Comparison of ENCODE assay signal across 8 mouse cellular contexts in genomic region chr2:85061107-85061541, GRCm38 (mm10). TPM values are rescaled to one million over a fixed set of nuclear protein-coding genes. Genes with fewer than 3 reads are reported as not detected.
A peak's percentile ranks its signal among the peaks of the same experiment; 100 is the strongest.
DNase-seq lines count a peak whose midpoint lies in the region; ATAC-seq lines count a peak whose summit lies in the region.

No protein-coding gene starts in this region.

- H3K4me1 ChIP-seq in midbrain, embryonic 13.5 days (replicated peaks): peaks cover 8% of the 10 kb centered on the region
- no peaks in the 10 kb centered on the region for H3K4me1 ChIP-seq in midbrain, embryonic 11.5 days (ENCODE audit: control insufficient read depth, insufficient read depth, low read length)
- no peaks in the 10 kb centered on the region; the same call in 1 of the 2 replicates for H3K4me1 ChIP-seq in embryonic facial prominence, embryonic 11.5 days (ENCODE audit: control insufficient read depth, insufficient read depth, low read length)
- H3K4me1 ChIP-seq in hindbrain, embryonic 16.5 days (ENCODE audit: control insufficient read depth, insufficient read depth, low read depth, low read length): peaks cover 3% of the 10 kb centered on the region
- peaks cover 12% of the 10 kb centered on the region for H3K4me1 ChIP-seq in liver, embryonic 12.5 days
- peaks cover 15% of the 10 kb centered on the region for H3K4me1 ChIP-seq in stomach, embryonic 15.5 days

- H3K27me3 ChIP-seq in midbrain, embryonic 13.5 days: no peaks in the 10 kb centered on the region
- H3K27me3 ChIP-seq in midbrain, embryonic 11.5 days (ENCODE audit: control insufficient read depth, insufficient read depth, low read length): no peaks in the 10 kb centered on the region
- H3K27me3 ChIP-seq in embryonic facial prominence, embryonic 11.5 days (ENCODE audit: control insufficient read depth, insufficient read depth, low read length): no peaks in the 10 kb centered on the region
- H3K27me3 ChIP-seq in hindbrain, embryonic 16.5 days (replicated peaks; ENCODE audit: control insufficient read depth, insufficient read depth, low read length): no peaks in the 10 kb centered on the region
- H3K27me3 ChIP-seq in liver, embryonic 12.5 days (replicated peaks): peaks cover 14% of the 10 kb centered on the region
- no peaks in the 10 kb centered on the region for H3K27me3 ChIP-seq in stomach, embryonic 15.5 days (replicated peaks)

- 0 out of 2 replicates have a peak overlapping the region, but pooled peaks have one; percentile 37 for H3K9ac ChIP-seq in midbrain, embryonic 13.5 days (replicated peaks)
- no peak overlapping the region for H3K9ac ChIP-seq in midbrain, embryonic 11.5 days (ENCODE audit: low read length)
- H3K9ac ChIP-seq in embryonic facial prominence, embryonic 11.5 days (replicated peaks; ENCODE audit: low read length): peak overlapping the region; percentile 41
- no peak overlapping the region for H3K9ac ChIP-seq in hindbrain, embryonic 16.5 days (ENCODE audit: low read depth, low read length)
- H3K9ac ChIP-seq in liver, embryonic 12.5 days: peak overlapping the region; percentile 56
- H3K9ac ChIP-seq in stomach, embryonic 15.5 days: peak overlapping the region; percentile 38; the same call in 1 of the 2 replicates

- peaks cover 91% of the 10 kb centered on the region for H3K36me3 ChIP-seq in midbrain, embryonic 13.5 days
- H3K36me3 ChIP-seq in midbrain, embryonic 11.5 days (ENCODE audit: control insufficient read depth, insufficient read depth, low read length): peaks cover 31% of the 10 kb centered on the region
- peaks cover 9% of the 10 kb centered on the region for H3K36me3 ChIP-seq in embryonic facial prominence, embryonic 11.5 days (replicated peaks; ENCODE audit: control insufficient read depth, insufficient read depth, low read depth, low read length)
- peaks cover 47% of the 10 kb centered on the region for H3K36me3 ChIP-seq in hindbrain, embryonic 16.5 days (ENCODE audit: control insufficient read depth, insufficient read depth, low read length)
- H3K36me3 ChIP-seq in liver, embryonic 12.5 days: peaks cover 31% of the 10 kb centered on the region
- H3K36me3 ChIP-seq in stomach, embryonic 15.5 days: peaks cover 48% of the 10 kb centered on the region

- no peak overlapping the region for H3K4me3 ChIP-seq in midbrain, embryonic 13.5 days (replicated peaks)
- no peak overlapping the region for H3K4me3 ChIP-seq in midbrain, embryonic 11.5 days (ENCODE audit: low read depth, low read length)
- peak overlapping the region; percentile 23; the same call in 1 of the 2 replicates for H3K4me3 ChIP-seq in embryonic facial prominence, embryonic 11.5 days (ENCODE audit: low read depth, low read length)
- H3K4me3 ChIP-seq in hindbrain, embryonic 16.5 days (ENCODE audit: low read length): no peak overlapping the region; the same call in 1 of the 2 replicates
- peak overlapping the region; percentile 45 for H3K4me3 ChIP-seq in liver, embryonic 12.5 days
- H3K4me3 ChIP-seq in stomach, embryonic 15.5 days (replicated peaks): peak overlapping the region; percentile 45

- 42% methylated on average over 10 of the region's 10 CpGs for WGBS in midbrain, embryonic 13.5 days
- 48% methylated on average over 10 of the region's 10 CpGs for WGBS in midbrain, embryonic 11.5 days
- 35% methylated on average over 10 of the region's 10 CpGs for WGBS in embryonic facial prominence, embryonic 11.5 days
- 36% methylated on average over 10 of the region's 10 CpGs for WGBS in hindbrain, embryonic 16.5 days
- 37% methylated on average over 10 of the region's 10 CpGs for WGBS in liver, embryonic 12.5 days (ENCODE audit: insufficient replicate concordance)
- WGBS in stomach, embryonic 15.5 days: 19% methylated on average over 10 of the region's 10 CpGs

- H3K4me2 ChIP-seq in midbrain, embryonic 13.5 days (replicated peaks): 0 out of 2 replicates have a peak overlapping the region, but pooled peaks have one; percentile 19
- no peak overlapping the region for H3K4me2 ChIP-seq in midbrain, embryonic 11.5 days
- peak overlapping the region; percentile 43 for H3K4me2 ChIP-seq in embryonic facial prominence, embryonic 11.5 days (ENCODE audit: low read depth, low read length)
- H3K4me2 ChIP-seq in hindbrain, embryonic 16.5 days (ENCODE audit: low read length): peak overlapping the region; percentile 13
- peak overlapping the region; percentile 66 for H3K4me2 ChIP-seq in liver, embryonic 12.5 days
- peak overlapping the region; percentile 66 for H3K4me2 ChIP-seq in stomach, embryonic 15.5 days

- H3K27ac ChIP-seq in midbrain, embryonic 13.5 days: no peak overlapping the region
- H3K27ac ChIP-seq in midbrain, embryonic 11.5 days (ENCODE audit: low read depth, low read length): no peak overlapping the region
- H3K27ac ChIP-seq in embryonic facial prominence, embryonic 11.5 days (replicated peaks; ENCODE audit: low read depth, low read length): no peak overlapping the region
- no peak overlapping the region for H3K27ac ChIP-seq in hindbrain, embryonic 16.5 days (ENCODE audit: low read depth, low read length)
- H3K27ac ChIP-seq in liver, embryonic 12.5 days: no peak overlapping the region
- peak overlapping the region; percentile 85 for H3K27ac ChIP-seq in stomach, embryonic 15.5 days

- H3K9me3 ChIP-seq in midbrain, embryonic 13.5 days: no peaks in the 10 kb centered on the region
- H3K9me3 ChIP-seq in midbrain, embryonic 11.5 days (ENCODE audit: control insufficient read depth, low read length): no peaks in the 10 kb centered on the region
- H3K9me3 ChIP-seq in embryonic facial prominence, embryonic 11.5 days (replicated peaks; ENCODE audit: control insufficient read depth, low read length): no peaks in the 10 kb centered on the region
- no peaks in the 10 kb centered on the region for H3K9me3 ChIP-seq in hindbrain, embryonic 16.5 days (ENCODE audit: control insufficient read depth, low read length)
- no peaks in the 10 kb centered on the region for H3K9me3 ChIP-seq in liver, embryonic 12.5 days (replicated peaks)
- no peaks in the 10 kb centered on the region for H3K9me3 ChIP-seq in stomach, embryonic 15.5 days

- ATAC-seq in midbrain, embryonic 13.5 days: no peak; the same call in 1 of the 2 replicates
- no peak; the same call in 1 of the 2 replicates for ATAC-seq in midbrain, embryonic 11.5 days (ENCODE audit: low FRiP score)
- ATAC-seq in embryonic facial prominence, embryonic 11.5 days (replicated peaks; ENCODE audit: insufficient number of reproducible peaks, low FRiP score, low TSS enrichment, low read depth): no peak
- ATAC-seq in hindbrain, embryonic 16.5 days: 0 out of 2 replicates have a peak, but pooled peaks have one; percentile 28
- peak; percentile 18 for ATAC-seq in liver, embryonic 12.5 days
- ATAC-seq in stomach, embryonic 15.5 days (ENCODE audit: insufficient read depth, low FRiP score, low read depth): peak; percentile 54

- DNase-seq in midbrain, embryonic 11.5 days (ENCODE audit: low spot score, missing footprints): no peak
- DNase-seq in embryonic facial prominence, embryonic 11.5 days (ENCODE audit: low spot score): no peak
- no peak for DNase-seq in spleen, postnatal 14 days (ENCODE audit: low spot score in 2 of 2)
- no peak for DNase-seq in embryo, embryonic 10.5 days (ENCODE audit: low spot score)

RNA-seq across cellular contexts. Expression of gene Tnks1bp1, which starts 13.3 kb away (rescaled TPM):
- polyA plus RNA-seq in midbrain, embryonic 13.5 days (2015; fragmentation: Nextera tagmentation; extraction: Ambion mirVana): 27.1 and 30.9 TPM in 2 replicates
- 8.1 and 9.6 TPM in 2 replicates for polyA plus RNA-seq in midbrain, embryonic 11.5 days (2014; fragmentation: Nextera tagmentation; extraction: Ambion mirVana)
- polyA plus RNA-seq in embryonic facial prominence, embryonic 11.5 days (2014; fragmentation: Nextera tagmentation; extraction: Ambion mirVana): 9.3 and 12.2 TPM in 2 replicates
- polyA plus RNA-seq in hindbrain, embryonic 16.5 days (2015; fragmentation: Nextera tagmentation; extraction: Ambion mirVana): 19.6 and 29.8 TPM in 2 replicates
- polyA plus RNA-seq in liver, embryonic 12.5 days (2016; fragmentation: Nextera tagmentation; extraction: Ambion mirVana): 7.9 and 8.7 TPM in 2 replicates
- polyA plus RNA-seq in stomach, embryonic 15.5 days (2015; fragmentation: Nextera tagmentation; extraction: Ambion mirVana): 38.6 and 48.4 TPM in 2 replicates

RNA-seq across cellular contexts. Expression of gene P2rx3, which starts 23.9 kb away (rescaled TPM):
- polyA plus RNA-seq in midbrain, embryonic 13.5 days (2015; fragmentation: Nextera tagmentation; extraction: Ambion mirVana): 2.5 and 3.0 TPM in 2 replicates
- 2.8 and 3.0 TPM in 2 replicates for polyA plus RNA-seq in midbrain, embryonic 11.5 days (2014; fragmentation: Nextera tagmentation; extraction: Ambion mirVana)
- polyA plus RNA-seq in embryonic facial prominence, embryonic 11.5 days (2014; fragmentation: Nextera tagmentation; extraction: Ambion mirVana): 6.2 and 8.4 TPM in 2 replicates
- polyA plus RNA-seq in hindbrain, embryonic 16.5 days (2015; fragmentation: Nextera tagmentation; extraction: Ambion mirVana): 8.0 and 11.2 TPM in 2 replicates
- 0.30 and 0.61 TPM in 2 replicates for polyA plus RNA-seq in liver, embryonic 12.5 days (2016; fragmentation: Nextera tagmentation; extraction: Ambion mirVana)
- 1.4 and 1.6 TPM in 2 replicates for polyA plus RNA-seq in stomach, embryonic 15.5 days (2015; fragmentation: Nextera tagmentation; extraction: Ambion mirVana)

RNA-seq across cellular contexts. Expression of gene Ssrp1, which starts 24.1 kb away (rescaled TPM):
- polyA plus RNA-seq in midbrain, embryonic 13.5 days (2015; fragmentation: Nextera tagmentation; extraction: Ambion mirVana): 221 and 223 TPM in 2 replicates
- polyA plus RNA-seq in midbrain, embryonic 11.5 days (2014; fragmentation: Nextera tagmentation; extraction: Ambion mirVana): 345 and 352 TPM in 2 replicates
- 409 TPM in 2 replicates for polyA plus RNA-seq in embryonic facial prominence, embryonic 11.5 days (2014; fragmentation: Nextera tagmentation; extraction: Ambion mirVana)
- 156 and 166 TPM in 2 replicates for polyA plus RNA-seq in hindbrain, embryonic 16.5 days (2015; fragmentation: Nextera tagmentation; extraction: Ambion mirVana)
- 228 and 230 TPM in 2 replicates for polyA plus RNA-seq in liver, embryonic 12.5 days (2016; fragmentation: Nextera tagmentation; extraction: Ambion mirVana)
- polyA plus RNA-seq in stomach, embryonic 15.5 days (2015; fragmentation: Nextera tagmentation; extraction: Ambion mirVana): 242 and 244 TPM in 2 replicates

Comparison
In these comparisons a context has a peak if more than half of its experiments do, and no peak if none do; other contexts are left out.
1. H3K9ac ChIP-seq: peak in midbrain, embryonic 13.5 days (single experiment), embryonic facial prominence, embryonic 11.5 days (single experiment), liver, embryonic 12.5 days (single experiment) and stomach, embryonic 15.5 days (single experiment); none in midbrain, embryonic 11.5 days (single experiment) and hindbrain, embryonic 16.5 days (single experiment).
2. ATAC-seq: peak in hindbrain, embryonic 16.5 days (single experiment), liver, embryonic 12.5 days (single experiment) and stomach, embryonic 15.5 days (single experiment); none in midbrain, embryonic 13.5 days (single experiment), midbrain, embryonic 11.5 days (single experiment) and embryonic facial prominence, embryonic 11.5 days (single experiment).
3. H3K4me3 ChIP-seq: peak in embryonic facial prominence, embryonic 11.5 days (single experiment), liver, embryonic 12.5 days (single experiment) and stomach, embryonic 15.5 days (single experiment); none in midbrain, embryonic 13.5 days (single experiment), midbrain, embryonic 11.5 days (single experiment) and hindbrain, embryonic 16.5 days (single experiment).